Mouse (Mus musculus): ENCODE measurements around the gene Vmn2r10. TPM values are rescaled to one million over a fixed set of nuclear protein-coding genes. Genes with fewer than 3 reads are reported as not detected.
"Not testable (repeated sequence)": the region's sequence is repeated elsewhere in the genome, so short reads cannot be mapped to it uniquely, and the experiment has no call there.

Vmn2r10 gene
- not detected for total RNA-seq (2021)
- long read RNA-seq, experiment 1, result 0 reads
- long read RNA-seq, experiment 2, result 0 reads

DNA sequence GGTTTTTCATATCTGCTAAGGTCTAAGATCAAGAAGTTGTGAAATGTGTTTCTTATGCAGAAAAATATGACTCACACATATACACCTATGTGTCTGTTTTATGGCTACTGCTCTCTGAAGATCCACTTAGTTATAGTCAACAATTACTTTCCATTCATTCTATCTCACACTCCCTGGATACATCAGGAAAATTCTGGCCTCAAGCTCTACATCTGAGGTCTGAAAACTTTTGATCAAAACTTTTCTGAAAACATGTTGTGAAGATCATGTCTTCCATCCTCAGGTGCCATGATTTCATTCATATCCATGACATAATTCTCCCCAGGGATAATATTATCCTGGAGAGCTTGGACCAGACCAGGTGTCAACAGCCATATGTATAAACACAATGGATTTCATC lies at the start of gene Vmn2r10:
Vmn2r10 (minus strand) TSS at position 101 of the 400 bp plus-strand sequence.
- DNase-seq (ENCODE audit: low spot score in 2 of 2), result not testable (repeated sequence)

DNA sequence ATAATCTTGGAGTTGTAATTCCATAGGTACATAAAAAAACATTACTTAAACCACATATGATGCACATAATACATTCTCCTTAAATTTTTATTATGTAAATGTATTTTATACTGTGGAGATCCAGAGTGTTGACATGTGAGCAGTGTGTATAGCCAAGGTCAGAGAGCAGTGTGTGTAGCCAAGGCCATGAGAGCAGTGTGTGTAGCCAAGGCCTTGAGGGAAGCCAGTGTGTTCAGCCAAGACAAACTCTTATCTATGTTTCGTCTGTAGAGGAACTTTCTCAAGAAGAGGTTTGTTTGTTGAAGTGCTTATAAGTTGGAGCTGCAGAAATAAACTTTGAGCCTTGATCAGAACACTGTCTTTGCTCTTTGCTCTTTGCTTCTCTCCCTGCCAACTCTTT lies 49.0 kb upstream of the Vmn2r10 start:
- no peak for DNase-seq (ENCODE audit: low spot score in 2 of 2)

DNA sequence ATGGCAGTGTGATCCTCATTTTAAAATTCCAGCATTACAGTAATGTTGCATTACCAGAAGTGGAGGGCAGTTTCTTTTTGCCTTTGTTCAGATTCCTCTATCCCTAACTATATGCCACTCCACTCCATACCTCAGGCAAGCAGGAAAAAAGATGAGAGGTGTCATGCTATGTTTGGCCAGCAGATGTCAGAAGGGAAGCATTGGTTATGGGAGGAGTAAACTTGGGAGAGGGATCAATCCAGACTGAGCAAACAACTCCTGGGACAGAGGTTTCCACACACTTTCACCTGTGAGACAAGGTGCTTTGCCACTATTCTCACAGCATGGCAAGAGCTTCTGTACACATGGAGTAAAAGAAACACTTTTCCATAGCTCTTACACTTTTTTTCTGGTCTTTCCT lies 26.3 kb upstream of the Vmn2r10 start:
- DNase-seq (ENCODE audit: low spot score in 2 of 2), result no peak

DNA sequence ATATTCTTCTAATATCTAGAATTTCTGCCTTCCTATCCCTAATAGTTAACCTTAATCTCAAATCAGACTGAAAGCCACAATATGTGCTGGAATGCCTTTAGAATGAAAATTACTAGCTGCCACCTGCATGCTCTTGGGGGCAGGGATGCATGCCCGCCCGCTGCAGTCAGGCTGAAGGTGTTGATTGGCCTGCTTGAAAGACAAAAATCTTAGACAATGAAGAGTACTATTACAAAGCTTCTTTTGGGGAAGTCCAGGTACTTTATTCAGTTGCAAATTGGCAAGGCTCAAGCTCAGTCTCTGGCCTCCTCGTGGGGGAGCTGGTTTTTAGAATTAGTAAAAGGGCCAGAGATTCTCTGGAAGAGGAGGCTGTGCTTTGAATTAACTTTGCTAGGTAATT lies 17.4 kb downstream of the Vmn2r10 start:
- no peak for DNase-seq (ENCODE audit: low spot score in 2 of 2)

Other genes with a start within 250 kb of the Vmn2r10 start
- not detected for gene Rnf212, start 231.5 kb downstream of the Vmn2r10 start, total RNA-seq (2021)
- gene Tmed11, start 211.2 kb downstream of the Vmn2r10 start, total RNA-seq (2021), result not detected
- not detected for gene Vmn2r8, start 197.7 kb downstream of the Vmn2r10 start, total RNA-seq (2021)
- gene Vmn2r9, start 153.9 kb downstream of the Vmn2r10 start, total RNA-seq (2021), result not detected
- gene Vmn2r11, start 53.0 kb upstream of the Vmn2r10 start, total RNA-seq (2021), result not detected
- not detected for gene Vmn2r12, start 91.4 kb upstream of the Vmn2r10 start, total RNA-seq (2021)
- gene Vmn2r13, start 185.7 kb upstream of the Vmn2r10 start, total RNA-seq (2021), result not detected
- gene Vmn2r14, start 218.2 kb upstream of the Vmn2r10 start, total RNA-seq (2021), result not detected

Data from left cerebral cortex, adult 18-20 months (tissue).